In genomic region chr1:139314297-139314874, GRCm38 (mm10) we compare ENCODE assay signal across 10 mouse cellular contexts.
A peak's percentile ranks its signal among the peaks of the same experiment; 100 is the strongest.
DNase-seq lines count a peak whose midpoint lies in the region; ATAC-seq and TF ChIP-seq lines count a peak whose summit lies in the region.
"Had no signal": no experiment of that assay in that cellular context is flagged by ENCODE, and none has a peak within 500 bp of the region (broad histone marks: within the 10 kb centered on the region; RNA-seq: fewer than 3 reads in every experiment).

No protein-coding gene starts in this region.

- 77% methylated on average over 4 of the region's 4 CpGs for WGBS in kidney, adult 2 months
- 86% methylated on average over 4 of the region's 4 CpGs for WGBS in kidney, embryonic 15.5 days
- 87% methylated on average over 4 of the region's 4 CpGs for WGBS in midbrain, embryonic 14.5 days

- TF ChIP-seq CTCF in kidney, adult 2 months (conservative IDR thresholded peaks at IDR 0.05; ENCODE audit: insufficient read depth, insufficient read length, low read depth, low read length) = peak; percentile 22; the same call in 1 of the 2 replicates

- H3K4me1 ChIP-seq in kidney, adult 2 months (ENCODE audit: control insufficient read depth, insufficient read depth, low read length) = no peaks in the 10 kb centered on the region
- no peaks in the 10 kb centered on the region for H3K4me1 ChIP-seq in kidney, embryonic 15.5 days
- H3K4me1 ChIP-seq in midbrain, embryonic 14.5 days (ENCODE audit: control insufficient read depth, insufficient read depth, low read length) = no peaks in the 10 kb centered on the region

- no peaks in the 10 kb centered on the region for H3K9me3 ChIP-seq in kidney, embryonic 15.5 days (replicated peaks)
- H3K9me3 ChIP-seq in midbrain, embryonic 14.5 days (ENCODE audit: control insufficient read depth, low read length) = no peaks in the 10 kb centered on the region

- no peaks in the 10 kb centered on the region for H3K36me3 ChIP-seq in kidney, adult 2 months (ENCODE audit: control insufficient read depth, insufficient read depth, low read length)
- H3K36me3 ChIP-seq in kidney, embryonic 15.5 days = no peaks in the 10 kb centered on the region
- no peaks in the 10 kb centered on the region for H3K36me3 ChIP-seq in midbrain, embryonic 14.5 days (ENCODE audit: control insufficient read depth, insufficient read depth, low read length)

- no peak overlapping the region for H3K27ac ChIP-seq in kidney, adult 2 months (ENCODE audit: insufficient read depth, low read depth, low read length)
- H3K27ac ChIP-seq in kidney, embryonic 15.5 days = no peak overlapping the region
- H3K27ac ChIP-seq in midbrain, embryonic 14.5 days (replicated peaks; ENCODE audit: low read depth, low read length) = no peak overlapping the region

- no peak overlapping the region for H3K9ac ChIP-seq in kidney, embryonic 15.5 days
- H3K9ac ChIP-seq in midbrain, embryonic 14.5 days (replicated peaks; ENCODE audit: low read length) = no peak overlapping the region

- no peak overlapping the region for H3K4me3 ChIP-seq in kidney, adult 2 months (ENCODE audit: insufficient read depth, low read depth, low read length)
- no peak overlapping the region for H3K4me3 ChIP-seq in kidney, embryonic 15.5 days (replicated peaks)
- H3K4me3 ChIP-seq in midbrain, embryonic 14.5 days (replicated peaks; ENCODE audit: low read depth, low read length) = no peak overlapping the region

- no peaks in the 10 kb centered on the region for H3K27me3 ChIP-seq in kidney, adult 2 months (replicated peaks; ENCODE audit: control insufficient read depth, insufficient read depth, low read length)
- H3K27me3 ChIP-seq in kidney, embryonic 15.5 days = no peaks in the 10 kb centered on the region
- H3K27me3 ChIP-seq in midbrain, embryonic 14.5 days (ENCODE audit: control insufficient read depth, insufficient read depth, low read length) = no peaks in the 10 kb centered on the region

- no peak for TF ChIP-seq POLR2A in kidney, adult 2 months (IDR thresholded peaks at IDR 0.05; ENCODE audit: low read depth, low read length)

- H3K4me2 ChIP-seq in kidney, embryonic 15.5 days = no peak overlapping the region
- H3K4me2 ChIP-seq in midbrain, embryonic 14.5 days (ENCODE audit: low read length) = no peak overlapping the region

- ATAC-seq in kidney, embryonic 15.5 days (replicated peaks; ENCODE audit: low FRiP score) = no peak
- no peak for ATAC-seq in midbrain, embryonic 14.5 days (ENCODE audit: low FRiP score, low TSS enrichment)

- peak; percentile 29 to 42 for DNase-seq in cerebellum, postnatal 10 days
- no peak for DNase-seq in cerebellum, adult 11-12 months
- peak; percentile 21 for DNase-seq in kidney, adult 2 months
- DNase-seq in adipocyte (ENCODE audit: low spot score) = peak; percentile 12
- peak; percentile 69 for DNase-seq in midbrain, embryonic 14.5 days
- no peak for DNase-seq in frontal cortex, adult 2 months (ENCODE audit: extremely low spot score in 1 of 2, low spot score in 1 of 2)
- no peak for DNase-seq in cerebellum, postnatal 4 days (ENCODE audit: low spot score in 2 of 2)
- DNase-seq: cerebellum, adult 9-11 months; lung, postnatal 36 days had no signal

Comparison
In these comparisons a context has a peak if more than half of its experiments do, and no peak if none do; other contexts are left out.
1. DNase-seq: peak in cerebellum, postnatal 10 days (2 of 2), kidney, adult 2 months (single experiment), adipocyte (single experiment) and midbrain, embryonic 14.5 days (single experiment); none in cerebellum, adult 11-12 months (single experiment), frontal cortex, adult 2 months (0 of 2) and cerebellum, postnatal 4 days (0 of 2).